Mouse (Mus musculus): ENCODE measurements around the gene Tiam2. TPM values are rescaled to one million over a fixed set of nuclear protein-coding genes. Genes with fewer than 3 reads are reported as not detected.

Tiam2 gene
- 6.7 and 7.5 TPM in 2 replicates for polyA plus RNA-seq (2016; fragmentation: Nextera tagmentation; extraction: Ambion mirVana)

DNA sequence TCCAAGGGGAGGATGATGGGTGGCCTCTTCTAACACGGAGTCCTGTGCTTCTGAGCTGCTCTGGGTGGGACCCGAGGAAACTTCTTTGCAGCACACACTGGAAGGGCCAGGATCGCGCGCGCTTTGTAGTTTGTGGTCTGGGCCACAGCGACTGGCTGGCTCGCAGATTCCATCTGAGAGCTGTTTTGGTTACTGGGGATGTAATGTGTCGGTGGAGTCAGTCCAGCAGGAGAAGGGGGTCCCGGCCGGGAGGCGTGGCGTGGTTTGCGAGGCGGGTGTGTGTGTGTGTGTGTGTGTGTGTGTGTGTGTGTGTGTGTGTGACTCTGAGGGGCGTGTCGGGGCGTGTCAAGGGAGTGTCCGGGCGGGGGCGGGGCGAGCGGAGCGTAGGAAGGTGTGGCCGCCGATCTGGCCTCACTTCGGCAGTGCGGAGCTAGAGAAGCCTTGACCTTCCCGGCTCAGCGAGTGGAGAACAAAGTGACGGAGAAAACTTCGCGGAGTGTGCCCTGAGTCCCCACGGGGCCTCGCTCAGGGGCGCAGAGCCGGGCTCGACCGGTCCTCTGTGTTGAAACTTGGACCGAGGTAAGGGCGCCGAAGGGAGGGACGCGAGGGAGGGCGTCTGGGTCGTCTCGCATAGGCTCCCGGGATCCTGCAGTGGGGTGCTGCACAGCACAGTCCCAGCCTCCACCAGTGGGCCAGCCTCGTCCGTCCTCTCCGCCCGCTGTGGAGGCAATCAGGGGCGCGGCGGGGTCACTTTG, at the start of gene Tiam2:
Gene Tiam2 (plus strand): TSS at position 426 of the 755 bp plus-strand sequence.
- under 1% methylated on average over 55 of the region's 55 CpGs for WGBS
- Histone ChIP-seq H3K4me2 (replicated peaks) (peak within 1 kb of the TSS; percentile 90), H3K27ac (no peak within 1 kb of the TSS), H3K9ac (peak within 1 kb of the TSS; percentile 54), H3K36me3 (no peaks in the 10 kb centered on the region), H3K4me1 (peaks cover 15% of the 10 kb centered on the region), H3K27me3 (replicated peaks) (peaks cover 27% of the 10 kb centered on the region), H3K9me3 (no peaks in the 10 kb centered on the region), H3K4me3 (peak within 1 kb of the TSS; percentile 50)
- ATAC-seq (ENCODE audit: low FRiP score, low read depth) = peak; percentile 83

GRCm38 (mm10) chr17:3280321-3280720, 46.1 kb upstream of the Tiam2 start:
- peaks cover 17% of the 10 kb centered on the region for H3K4me1 ChIP-seq
- no peak for ATAC-seq (ENCODE audit: low FRiP score, low read depth)
- no peak overlapping the region for H3K4me3 ChIP-seq
- no peaks in the 10 kb centered on the region for H3K27me3 ChIP-seq (replicated peaks)
- no peaks in the 10 kb centered on the region for H3K36me3 ChIP-seq
- no peak overlapping the region for H3K27ac ChIP-seq
- no peak overlapping the region for H3K4me2 ChIP-seq (replicated peaks)
- no peaks in the 10 kb centered on the region for H3K9me3 ChIP-seq
- H3K9ac ChIP-seq = no peak overlapping the region
- WGBS = 81% methylated on average over 2 of the region's 2 CpGs

DNA sequence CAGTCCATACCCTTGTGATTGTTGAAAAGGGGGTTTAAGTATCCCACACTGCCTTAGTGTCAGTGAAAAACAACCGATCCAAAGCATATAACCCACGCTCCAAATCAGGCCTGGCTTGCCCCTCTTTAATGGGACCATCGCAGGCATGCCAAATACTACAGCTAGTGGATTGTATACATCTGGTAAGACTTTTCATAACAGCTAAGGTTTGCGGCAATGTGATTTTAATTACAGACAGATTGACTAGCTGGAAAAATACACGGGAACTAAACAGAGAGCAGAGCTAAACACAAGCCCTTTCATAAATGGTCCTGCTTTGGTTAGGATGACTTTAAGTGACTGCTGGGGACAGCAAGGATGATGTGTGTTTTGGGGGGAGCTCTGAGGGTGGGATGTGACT, 44.4 kb upstream of the Tiam2 start:
- Histone ChIP-seq H3K4me1 (peaks cover 9% of the 10 kb centered on the region), H3K36me3 (no peaks in the 10 kb centered on the region), H3K9me3 (no peaks in the 10 kb centered on the region), H3K9ac (no peak overlapping the region), H3K4me2 (replicated peaks) (no peak overlapping the region), H3K27ac (no peak overlapping the region), H3K27me3 (replicated peaks) (no peaks in the 10 kb centered on the region), H3K4me3 (no peak overlapping the region)
- ATAC-seq (ENCODE audit: low FRiP score, low read depth) = no peak
- WGBS = 83% methylated on average over 5 of the region's 5 CpGs

DNA sequence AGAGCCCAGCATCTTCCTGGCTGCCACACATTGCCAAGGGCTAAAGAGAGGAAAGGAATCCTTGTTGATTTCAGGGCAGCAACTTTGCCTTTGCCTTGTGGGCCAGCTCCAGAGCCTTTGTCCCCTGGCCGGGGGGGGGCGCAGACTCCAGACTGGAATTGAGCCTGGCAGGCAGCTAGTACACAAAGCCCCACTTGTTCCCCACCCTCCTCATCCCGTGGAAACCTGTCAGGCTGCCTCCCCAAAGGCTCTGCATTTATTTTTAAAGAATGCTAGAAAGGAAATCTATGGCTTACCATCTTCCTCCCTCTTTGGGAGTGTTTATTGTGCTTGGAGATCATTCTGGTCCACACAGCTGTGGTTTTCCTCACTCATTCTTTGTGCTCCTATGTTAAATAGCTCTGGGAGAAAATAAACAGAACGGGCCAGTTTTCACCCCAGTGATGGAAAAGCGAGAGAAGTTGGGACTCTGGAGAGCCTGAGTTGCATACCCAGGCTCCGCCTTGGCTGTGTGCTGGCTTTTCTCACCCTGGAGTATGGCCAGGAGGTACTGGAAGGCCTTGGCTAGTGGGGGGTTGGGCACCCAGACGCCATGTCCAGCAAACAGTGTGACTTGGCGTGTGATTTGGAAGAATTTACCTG, 41.2 kb upstream of the Tiam2 start:
- H3K27ac ChIP-seq = peak overlapping the region; percentile 65; the same call in 1 of the 2 replicates
- H3K36me3 ChIP-seq = no peaks in the 10 kb centered on the region
- H3K9ac ChIP-seq = no peak overlapping the region
- no peaks in the 10 kb centered on the region for H3K27me3 ChIP-seq (replicated peaks)
- peak; percentile 75 for ATAC-seq (ENCODE audit: low FRiP score, low read depth)
- H3K4me2 ChIP-seq (replicated peaks) = no peak overlapping the region
- no peak overlapping the region for H3K4me3 ChIP-seq
- 33% methylated on average over 8 of the region's 8 CpGs for WGBS
- H3K4me1 ChIP-seq = peaks cover 9% of the 10 kb centered on the region
- H3K9me3 ChIP-seq = no peaks in the 10 kb centered on the region

DNA sequence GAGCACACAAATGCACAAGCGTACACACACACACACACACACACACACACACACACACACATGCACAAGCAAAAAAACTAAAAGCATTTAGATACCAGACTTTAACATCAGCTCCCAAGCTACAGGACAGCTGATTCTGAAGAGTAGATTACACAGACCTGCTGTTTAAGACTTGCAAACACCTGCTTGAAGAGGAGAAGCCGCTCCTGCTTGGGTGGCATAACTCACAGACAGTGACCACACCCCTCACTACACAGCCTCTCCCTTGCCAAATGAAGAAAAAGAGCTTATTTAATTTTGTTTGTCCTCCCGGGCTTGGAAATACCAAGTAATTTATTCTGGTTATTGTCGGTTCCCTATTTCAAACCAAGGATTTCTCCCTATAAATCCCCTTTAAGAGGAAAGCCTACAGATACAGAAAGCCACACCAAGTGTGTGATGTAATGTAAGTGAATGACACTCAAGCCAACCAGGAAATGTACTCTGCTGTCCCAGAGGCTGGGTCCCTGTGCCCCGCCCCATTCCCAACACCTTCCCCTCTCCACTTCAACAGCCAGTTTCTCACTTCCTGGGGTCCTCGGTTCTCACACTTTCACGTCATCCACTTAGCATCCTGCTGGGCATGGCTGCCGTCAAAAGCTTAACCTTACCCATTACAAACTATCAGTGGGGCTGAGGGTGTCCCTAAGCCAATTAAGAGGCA, 40.1 kb upstream of the Tiam2 start:
- Histone ChIP-seq H3K4me2 (replicated peaks) (no peak overlapping the region), H3K9me3 (no peaks in the 10 kb centered on the region), H3K27me3 (replicated peaks) (no peaks in the 10 kb centered on the region), H3K9ac (no peak overlapping the region), H3K36me3 (no peaks in the 10 kb centered on the region), H3K4me1 (peaks cover 9% of the 10 kb centered on the region), H3K27ac (peak overlapping the region; percentile 65; the same call in 1 of the 2 replicates), H3K4me3 (no peak overlapping the region)
- 67% methylated on average over 8 of the region's 8 CpGs for WGBS
- no peak for ATAC-seq (ENCODE audit: low FRiP score, low read depth)

DNA sequence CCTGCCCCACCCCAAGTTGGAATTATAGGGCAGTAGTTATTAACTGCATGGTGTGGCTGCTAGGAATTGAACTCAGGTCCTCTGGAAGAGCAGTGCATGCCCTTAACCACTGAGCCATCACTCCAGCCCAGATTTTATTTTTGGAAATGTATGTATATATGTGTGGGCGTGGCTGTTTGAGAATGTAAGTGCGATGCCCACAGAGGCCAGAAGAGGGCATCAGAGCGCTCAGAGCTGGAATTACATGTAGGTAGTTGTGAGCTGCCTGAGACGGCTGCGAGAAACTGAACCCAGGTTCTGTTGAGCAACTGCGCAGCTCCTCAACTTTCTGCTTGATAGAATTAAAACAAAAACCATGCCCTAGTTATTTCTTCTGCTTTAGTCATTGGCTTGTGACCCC, 38.0 kb upstream of the Tiam2 start:
- Histone ChIP-seq H3K4me3 (no peak overlapping the region), H3K4me1 (peaks cover 9% of the 10 kb centered on the region), H3K4me2 (replicated peaks) (no peak overlapping the region), H3K9me3 (no peaks in the 10 kb centered on the region), H3K27me3 (replicated peaks) (no peaks in the 10 kb centered on the region), H3K27ac (no peak overlapping the region), H3K9ac (no peak overlapping the region), H3K36me3 (0 out of 2 replicates have a peak, but pooled peaks cover 6% of the 10 kb centered on the region)
- ATAC-seq (ENCODE audit: low FRiP score, low read depth) = no peak
- WGBS = 21% methylated on average over 6 of the region's 6 CpGs

- WGBS = 21% methylated on average over 2 of the region's 2 CpGs
- Histone ChIP-seq H3K9ac (no peak overlapping the region), H3K4me3 (no peak overlapping the region), H3K4me2 (replicated peaks) (no peak overlapping the region), H3K27me3 (replicated peaks) (no peaks in the 10 kb centered on the region), H3K9me3 (no peaks in the 10 kb centered on the region), H3K27ac (no peak overlapping the region), H3K4me1 (no peaks in the 10 kb centered on the region; the same call in 1 of the 2 replicates), H3K36me3 (peaks cover 14% of the 10 kb centered on the region; the same call in 1 of the 2 replicates)
- no peak for ATAC-seq (ENCODE audit: low FRiP score, low read depth)
Measured at GRCm38 (mm10) chr17:3295097-3295496, 31.3 kb upstream of the Tiam2 start.

DNA sequence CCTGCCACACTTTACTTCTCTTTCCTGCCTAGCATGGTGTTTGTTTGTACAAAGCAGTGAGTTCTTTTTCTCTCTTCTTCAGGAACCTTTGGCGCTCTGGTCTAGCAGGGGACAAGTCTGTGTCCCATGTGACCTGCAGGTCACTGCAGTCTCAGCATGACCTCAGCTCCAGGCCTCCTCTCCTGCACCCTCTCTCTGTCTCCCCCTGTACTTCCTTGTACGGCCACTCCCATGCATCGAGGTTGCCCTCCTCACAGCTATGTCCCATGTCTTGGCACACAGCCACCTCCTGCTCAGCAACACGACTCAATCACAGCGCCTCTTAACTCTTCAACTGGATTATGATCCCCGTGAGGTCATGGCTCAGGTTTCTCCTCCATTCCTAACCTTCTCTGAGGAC, 26.9 kb upstream of the Tiam2 start:
- no peak for ATAC-seq (ENCODE audit: low FRiP score, low read depth)
- Histone ChIP-seq H3K27me3 (replicated peaks) (no peaks in the 10 kb centered on the region), H3K4me1 (no peaks in the 10 kb centered on the region; the same call in 1 of the 2 replicates)

GRCm38 (mm10) chr17:3305926-3306325, 20.4 kb upstream of the Tiam2 start:
- 61% methylated on average over 2 of the region's 2 CpGs for WGBS
- no peak overlapping the region for H3K4me2 ChIP-seq (replicated peaks)
- no peak overlapping the region for H3K4me3 ChIP-seq
- H3K27ac ChIP-seq = no peak overlapping the region
- H3K27me3 ChIP-seq (replicated peaks) = no peaks in the 10 kb centered on the region
- H3K9me3 ChIP-seq = no peaks in the 10 kb centered on the region
- no peaks in the 10 kb centered on the region for H3K4me1 ChIP-seq
- no peak overlapping the region for H3K9ac ChIP-seq
- H3K36me3 ChIP-seq = no peaks in the 10 kb centered on the region
- no peak for ATAC-seq (ENCODE audit: low FRiP score, low read depth)

More for the DNA sequence above, 26.9 kb upstream of the Tiam2 start:
- WGBS = 83% methylated on average over 6 of the region's 6 CpGs
- peaks cover 5% of the 10 kb centered on the region; the same call in 1 of the 2 replicates for H3K36me3 ChIP-seq
- no peaks in the 10 kb centered on the region for H3K9me3 ChIP-seq
- no peak overlapping the region for H3K4me2 ChIP-seq (replicated peaks)
- no peak overlapping the region for H3K9ac ChIP-seq
- no peak overlapping the region for H3K4me3 ChIP-seq
- no peak overlapping the region for H3K27ac ChIP-seq

- Histone ChIP-seq H3K4me1 (no peaks in the 10 kb centered on the region; the same call in 1 of the 2 replicates), H3K4me3 (peak overlapping the region; percentile 36), H3K36me3 (no peaks in the 10 kb centered on the region), H3K9me3 (no peaks in the 10 kb centered on the region), H3K4me2 (replicated peaks) (peak overlapping the region; percentile 63), H3K9ac (0 out of 2 replicates have a peak overlapping the region, but pooled peaks have one; percentile 35), H3K27me3 (replicated peaks) (no peaks in the 10 kb centered on the region), H3K27ac (no peak overlapping the region)
- ATAC-seq (ENCODE audit: low FRiP score, low read depth) = peak; percentile 95
- 5% methylated on average over 56 of the region's 60 CpGs for WGBS
Measured at GRCm38 (mm10) chr17:3313711-3314624, 12.4 kb upstream of the Tiam2 start.

DNA sequence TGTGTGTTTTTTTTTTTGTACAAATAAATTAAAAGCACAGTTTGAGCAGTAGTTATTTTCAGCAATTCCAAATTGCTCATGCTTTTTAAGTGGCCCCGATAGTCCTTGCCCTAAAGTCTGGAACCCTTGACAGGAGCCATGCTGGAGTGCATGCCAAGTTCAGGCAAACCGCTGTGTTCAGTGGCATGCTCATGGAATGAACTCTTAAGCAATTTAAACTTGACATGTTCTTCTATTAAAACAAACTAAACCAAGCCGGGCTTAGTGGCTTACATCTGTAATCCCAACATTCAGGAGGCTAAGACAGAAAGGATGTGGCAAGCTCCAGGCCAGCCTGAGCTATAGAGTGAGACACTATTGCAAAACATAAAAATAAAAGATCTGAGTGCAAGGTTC, 11.8 kb upstream of the Tiam2 start:
- Histone ChIP-seq H3K27ac (no peak overlapping the region), H3K4me3 (no peak overlapping the region), H3K27me3 (replicated peaks) (no peaks in the 10 kb centered on the region), H3K36me3 (no peaks in the 10 kb centered on the region), H3K4me2 (replicated peaks) (peak overlapping the region; percentile 63), H3K9me3 (no peaks in the 10 kb centered on the region), H3K9ac (no peak overlapping the region), H3K4me1 (no peaks in the 10 kb centered on the region; the same call in 1 of the 2 replicates)
- 0 out of 2 replicates have a peak, but pooled peaks have one; percentile 23 for ATAC-seq (ENCODE audit: low FRiP score, low read depth)
- 37% methylated on average over 3 of the region's 3 CpGs for WGBS
